Mouse (Mus musculus): ENCODE measurements around the gene Prkcsh.

The Prkcsh gene

DNA sequence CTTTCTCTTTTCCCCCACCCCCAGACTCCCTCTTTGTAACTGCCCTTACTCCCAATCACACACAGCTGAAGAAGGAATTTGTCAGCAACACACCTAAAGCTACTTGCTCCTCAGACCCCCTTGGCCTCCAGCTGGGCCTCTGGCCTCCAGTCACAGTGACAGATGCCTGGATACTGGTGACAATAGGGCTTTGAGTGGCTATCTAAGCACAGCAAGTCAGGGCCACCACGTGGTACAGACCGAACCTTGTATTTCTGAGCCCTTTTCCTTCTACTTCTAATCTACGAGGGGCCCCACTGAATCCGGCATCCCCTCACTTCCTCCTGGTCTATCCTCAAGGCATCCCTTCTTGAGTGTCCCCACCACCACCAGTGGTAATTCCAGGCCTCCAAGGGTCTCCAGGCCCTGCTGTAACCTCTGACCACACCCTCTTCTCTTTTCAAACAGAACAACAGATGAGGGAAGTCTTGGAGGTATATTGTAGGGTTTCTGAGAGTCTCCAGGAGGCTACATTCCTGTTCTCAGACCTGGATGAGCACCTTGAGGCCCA lies 47.2 kb downstream of the Prkcsh start:
- no peak for DNase-seq

DNA sequence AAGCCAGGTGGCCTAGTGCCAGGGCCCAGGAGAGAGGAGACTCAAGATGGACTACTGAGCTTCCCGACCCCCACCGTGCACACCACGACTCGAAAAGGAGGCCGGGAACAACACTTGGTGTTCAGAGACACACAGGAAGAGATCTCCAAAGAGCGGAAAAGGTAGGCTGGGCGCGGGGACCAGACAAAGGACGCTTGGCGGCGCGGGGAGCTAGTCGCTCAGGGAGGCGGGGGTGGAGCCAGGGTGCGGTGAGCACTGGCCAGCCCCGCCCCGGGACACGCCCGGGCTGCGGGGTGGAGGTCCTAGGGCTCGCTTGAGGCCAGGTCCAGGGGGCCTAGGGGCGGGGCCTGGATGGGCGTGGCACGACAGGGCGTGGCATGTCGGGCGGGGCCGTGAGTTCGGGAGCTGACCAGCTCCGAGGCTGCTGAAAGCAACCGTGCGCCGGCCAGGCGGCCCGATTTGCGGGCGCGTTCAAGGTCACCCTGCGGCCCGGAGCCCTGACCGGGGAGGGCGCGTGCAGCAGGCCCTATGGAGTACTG lies 47.8 kb downstream of the Prkcsh start:
- DNase-seq, result peak; percentile 87

DNA sequence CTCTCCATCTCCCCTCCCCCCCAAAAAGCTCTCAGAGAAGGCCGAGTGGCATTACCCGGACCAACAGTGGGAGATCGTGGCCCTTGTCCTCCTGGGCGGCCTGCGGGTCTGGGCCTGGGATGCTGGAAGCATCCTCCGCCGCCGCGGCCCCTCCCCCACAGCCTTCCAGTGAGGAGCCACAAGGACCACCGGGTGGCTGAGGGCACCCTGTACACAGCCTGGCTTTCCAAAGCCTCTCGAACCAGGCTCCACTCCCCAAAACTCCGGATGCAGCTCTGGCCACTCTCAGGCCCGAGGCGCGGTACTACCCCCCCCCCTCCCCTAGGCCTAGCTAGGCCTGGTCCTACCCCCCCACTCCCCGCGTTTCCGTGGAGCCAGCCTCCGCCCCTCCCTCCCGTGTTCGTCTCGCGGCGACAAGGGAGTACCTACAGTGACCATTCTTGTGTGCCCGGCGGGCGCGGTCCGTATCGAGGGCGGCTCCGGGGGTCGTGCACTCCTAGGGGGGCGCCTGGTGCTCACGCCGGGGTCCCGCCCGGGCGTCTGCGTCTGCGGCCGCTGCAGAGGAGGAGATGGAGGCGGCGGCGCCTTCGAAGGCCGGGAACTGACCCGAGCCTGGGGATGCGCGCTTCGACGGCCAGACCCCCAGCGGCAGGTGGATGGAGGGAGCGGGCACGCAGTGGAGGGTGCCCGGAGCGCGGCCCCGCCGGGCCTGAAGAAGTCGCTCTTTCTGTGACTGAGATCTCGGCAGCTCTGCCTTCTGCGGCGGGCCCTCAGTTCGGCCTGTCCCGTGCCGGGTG lies 48.8 kb downstream of the Prkcsh start:
- peak; percentile 69 for DNase-seq

DNA sequence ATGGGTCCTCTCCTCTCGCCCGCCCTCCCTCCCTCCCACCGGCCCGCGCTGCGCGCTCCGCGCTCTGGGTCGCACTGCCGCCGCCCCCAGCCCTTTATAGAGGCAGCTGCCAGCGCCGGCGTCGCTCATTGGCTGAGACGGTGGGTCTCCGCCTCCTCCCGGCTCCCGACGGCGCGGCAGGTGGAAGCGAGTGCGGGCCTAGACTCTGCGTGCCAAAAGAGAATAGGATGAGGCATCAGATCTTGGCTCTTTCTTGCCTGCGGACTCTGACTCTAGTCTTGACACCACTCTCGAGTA lies 49.3 kb downstream of the Prkcsh start, which contains the start of gene Elavl3:
Gene Elavl3 (minus strand): TSS at position 66 of the 297 bp plus-strand sequence.
- peak; percentile 89 for DNase-seq

DNA sequence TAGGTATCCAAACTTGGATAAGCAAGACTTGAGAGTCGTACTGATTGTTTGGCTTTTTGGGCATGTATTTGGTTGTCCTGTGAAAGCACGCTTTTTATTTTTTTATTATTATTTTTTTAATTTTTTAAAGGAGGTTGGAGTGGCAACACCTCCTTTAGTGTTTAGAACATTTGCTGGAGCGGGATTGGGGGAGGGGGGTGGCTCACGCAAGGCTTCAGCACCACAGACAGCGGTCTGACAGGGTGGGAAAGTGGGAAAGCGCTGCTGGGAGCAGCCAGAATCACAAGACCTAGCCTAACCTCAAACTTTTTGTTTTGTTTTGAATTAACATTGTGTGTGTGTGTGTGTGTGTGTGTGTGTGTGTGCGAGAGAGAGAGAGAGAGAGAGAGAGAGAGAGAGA lies 51.1 kb downstream of the Prkcsh start:
- DNase-seq, result no peak

DNA sequence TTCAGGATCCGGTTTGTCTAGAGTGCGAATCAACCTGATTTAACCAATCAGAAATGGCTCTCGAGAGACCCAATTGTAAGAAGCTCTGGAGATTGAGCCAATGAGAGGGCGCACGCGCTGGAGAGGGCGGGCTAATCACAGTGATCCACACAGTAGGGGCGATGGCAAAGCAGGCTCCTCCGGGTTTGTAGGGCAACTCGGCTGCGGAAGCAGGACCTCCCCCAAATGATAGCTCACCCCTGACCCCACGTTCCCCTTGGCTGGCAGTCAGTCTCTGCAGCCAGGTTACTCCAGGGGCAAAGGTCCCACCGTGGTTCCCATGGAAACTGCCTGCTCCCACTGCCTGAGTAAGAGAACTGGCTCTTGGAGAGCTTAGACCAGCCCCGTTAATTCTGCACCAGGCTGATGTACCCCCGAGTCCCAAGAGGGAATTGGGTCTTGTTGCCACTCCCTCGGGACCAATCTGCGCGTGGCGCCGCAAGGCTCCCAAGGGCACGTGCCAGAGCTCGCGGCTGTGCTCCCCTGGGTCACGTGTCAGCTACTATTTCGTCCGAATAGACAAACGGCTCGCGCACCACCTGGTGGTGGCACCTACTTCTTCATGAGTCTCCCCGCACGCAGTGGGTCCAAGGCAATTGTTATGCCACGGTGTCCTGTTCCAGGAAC lies 51.9 kb downstream of the Prkcsh start:
- peak; percentile 82 for DNase-seq

DNA sequence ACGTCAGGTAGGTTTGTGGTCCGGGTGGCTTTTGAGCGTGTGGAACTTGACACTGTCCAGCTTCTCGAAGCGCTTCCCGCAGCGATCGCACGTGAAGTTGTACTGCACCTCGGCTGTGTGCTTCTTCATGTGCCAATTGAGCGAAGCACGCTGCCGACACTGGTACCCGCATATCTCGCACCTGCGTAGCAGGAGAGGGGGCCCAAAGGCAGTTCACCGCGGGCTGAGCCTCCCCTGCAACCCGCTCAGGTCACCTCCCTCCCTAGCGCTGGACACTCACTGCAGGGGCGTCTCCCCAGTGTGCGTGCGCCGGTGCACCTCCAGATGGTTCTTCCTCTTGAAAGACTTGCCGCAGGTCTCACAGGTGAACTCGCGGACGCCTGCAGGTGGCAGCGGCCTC lies 53.1 kb downstream of the Prkcsh start:
- no peak for DNase-seq

DNA sequence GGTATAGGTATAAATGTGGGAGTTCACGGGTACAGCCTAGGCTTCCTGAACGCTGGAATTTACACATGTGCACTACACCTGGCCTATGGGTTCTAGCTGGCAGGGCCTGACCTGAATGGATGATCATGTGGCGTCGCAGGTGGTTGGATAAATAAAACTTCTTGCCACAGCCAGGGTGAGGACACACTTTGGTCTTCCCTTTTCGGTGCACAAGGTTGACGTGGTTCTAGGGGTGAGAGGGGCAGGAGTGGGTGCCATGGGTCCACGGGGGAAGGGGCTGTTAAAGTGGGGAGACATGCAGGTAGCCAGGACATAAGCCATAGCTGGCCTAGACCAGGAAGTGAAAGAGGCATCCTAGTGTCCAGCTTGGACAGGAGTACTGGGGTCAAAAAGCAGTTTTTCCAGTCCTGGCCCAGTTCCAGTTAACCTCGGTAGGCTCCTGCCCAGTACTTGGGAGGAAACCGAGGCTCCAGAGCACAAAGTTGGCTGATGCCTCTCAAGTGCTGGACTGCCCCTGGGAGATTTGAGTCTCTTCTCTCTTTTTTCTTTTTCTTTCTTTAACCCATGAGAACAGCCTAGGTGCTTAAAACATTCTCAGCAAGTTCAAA lies 53.8 kb downstream of the Prkcsh start:
- no peak for DNase-seq

DNA sequence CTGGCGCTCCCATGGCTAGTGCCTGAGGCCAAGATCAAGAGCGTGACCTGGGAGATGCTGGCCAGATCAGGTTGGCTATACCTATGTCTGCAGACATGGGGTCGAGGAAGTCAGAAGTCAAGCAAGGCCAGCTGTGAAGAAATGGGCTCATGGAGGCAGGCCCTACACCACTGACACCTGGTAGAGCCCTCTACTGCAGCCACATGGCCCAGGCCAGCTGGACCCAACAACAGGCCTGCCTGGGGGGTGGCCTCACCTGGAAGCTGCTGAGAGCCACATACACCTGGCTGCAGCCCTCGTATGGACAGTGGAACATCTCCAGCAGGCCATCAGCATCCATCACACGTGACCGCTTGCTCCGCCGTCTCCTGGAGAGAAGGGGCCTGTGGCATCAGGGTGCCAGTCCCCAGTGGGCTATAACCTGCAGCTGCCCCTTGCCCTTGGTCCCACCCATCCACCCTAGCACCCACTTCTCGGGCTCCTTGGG lies 54.5 kb downstream of the Prkcsh start:
- no peak for DNase-seq

DNA sequence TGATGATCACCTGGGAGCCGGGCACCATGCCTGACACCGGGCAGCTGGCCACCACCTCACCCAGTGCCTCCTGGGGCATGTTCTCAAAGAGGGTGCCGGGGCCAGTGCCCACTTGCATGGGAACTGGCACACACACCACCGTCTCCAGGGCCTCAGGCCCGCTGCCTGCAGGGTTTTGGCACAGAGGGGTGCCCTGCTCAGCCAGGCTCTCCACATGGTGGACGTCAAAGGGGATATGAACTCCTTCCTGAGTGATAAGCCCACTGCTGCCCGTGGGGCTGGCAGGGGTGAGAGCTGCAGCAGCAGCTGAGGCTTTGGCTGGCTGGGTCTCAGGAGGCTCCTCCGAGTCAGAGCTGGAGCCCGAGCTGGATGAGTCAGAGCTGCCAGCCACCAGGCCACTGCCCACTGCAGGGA lies 55.4 kb downstream of the Prkcsh start:
- DNase-seq, result peak; percentile 74

DNA sequence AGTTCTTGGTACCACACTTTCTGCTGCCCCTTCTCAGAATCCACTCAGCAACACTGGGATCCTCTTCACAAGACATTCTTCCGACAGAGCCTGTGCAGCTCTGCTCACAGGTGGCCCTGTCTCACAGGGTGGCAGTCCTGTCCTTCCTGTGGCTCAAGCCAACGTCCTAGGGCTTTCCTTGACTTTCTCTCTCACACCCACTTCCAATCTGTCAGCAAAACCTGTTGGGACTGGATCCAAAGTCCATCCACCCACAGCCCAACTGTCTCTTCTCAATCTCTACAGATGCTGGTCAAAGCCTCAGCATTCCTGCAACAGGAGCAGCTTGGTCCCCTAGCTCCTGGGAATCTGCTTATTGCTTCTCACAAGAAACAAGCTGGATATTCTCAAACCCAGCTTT lies 58.7 kb downstream of the Prkcsh start:
- peak; percentile 67 for DNase-seq

Data from cerebellum, adult 8-10 months (tissue).